Mouse (Mus musculus) embryonic facial prominence, embryonic 14.5 days (tissue): ENCODE results near the gene Lrrc74a. TPM values are rescaled to one million over a fixed set of nuclear protein-coding genes. Genes with fewer than 3 reads are reported as not detected.

Experiments
- ATAC-seq: fragments of 200-750 bp; cut with Nextera tagmentation; 2 replicates; pipeline ENCODE4 v1.8.0; 2017; ENCODE audit warnings: low read depth, moderate number of reproducible peaks, moderate TSS enrichment
- DNase-seq: peaks from one replicate; pipeline ENCODE4 v3.0.0-alpha.2; 2015; ENCODE audit warnings: low spot score
- H3K27ac ChIP-seq: fragments of 300-500 bp; sonication (generic); replicated peaks from 2 replicates; pipeline ENCODE4 v1.5.1; 2014; ENCODE audit warnings: low read depth, mild to moderate bottlenecking, low read length, moderate library complexity
- H3K27me3 ChIP-seq: fragments of 300-500 bp; sonication (generic); replicated peaks from 2 replicates; pipeline ENCODE4 v1.6.1; 2014; ENCODE audit warnings: low read length; ENCODE audit not compliant: control insufficient read depth, insufficient read depth
- H3K36me3 ChIP-seq: fragments of 300-500 bp; sonication (generic); 2 replicates; pipeline ENCODE4 v1.6.1; 2014; ENCODE audit warnings: low read length, mixed read lengths; ENCODE audit not compliant: control insufficient read depth, insufficient read depth
- H3K4me1 ChIP-seq: fragments of 300-500 bp; sonication (generic); 2 replicates; pipeline ENCODE4 v1.6.1; 2014; ENCODE audit warnings: antibody characterized with exemption, low read length; ENCODE audit not compliant: control insufficient read depth, insufficient read depth
- H3K4me2 ChIP-seq: fragments of 300-500 bp; sonication (generic); 2 replicates; pipeline ENCODE4 v1.6.1; 2014; ENCODE audit warnings: low read depth, mild to moderate bottlenecking, low read length, moderate library complexity, mixed read lengths
- H3K4me3 ChIP-seq: fragments of 300-500 bp; sonication (generic); 2 replicates; pipeline ENCODE4 v1.5.1; 2014; ENCODE audit warnings: low read depth, mild to moderate bottlenecking, low read length
- H3K9ac ChIP-seq: fragments of 300-500 bp; sonication (generic); 2 replicates; pipeline ENCODE4 v1.6.1; 2014; ENCODE audit warnings: low read depth, mild to moderate bottlenecking, low read length, moderate library complexity, mixed read lengths
- H3K9me3 ChIP-seq: fragments of 300-500 bp; sonication (generic); 2 replicates; pipeline ENCODE4 v1.6.1; 2016; ENCODE audit warnings: low read length; ENCODE audit not compliant: control insufficient read depth
- WGBS: fragments of 180-500 bp; shearing (Covaris S2); extraction: QIAGEN DNeasy Blood & Tissue Kit; methylation state at CpG from one replicate; pipeline ENCODE4 v1.1.7; 2014; 5-methylcytosine and 5-hydroxymethylcytosine counted together
- polyA plus RNA-seq: library from polyadenylated mRNA; unstranded; fragments of >200 nt; fragmentation: Nextera tagmentation; extraction: Ambion mirVana; gene quantifications from 2 replicates; pipeline ENCODE4 v1.2.1, GENCODE M21; 2014

Lrrc74a gene
- polyA plus RNA-seq, 1 experiment from 2014 or later = not detected

- 0 out of 2 replicates have a peak overlapping the region, but pooled peaks have one; percentile 30 for H3K9ac ChIP-seq
- WGBS = 28% methylated on average over 6 of the region's 6 CpGs
- H3K4me1 ChIP-seq = peaks cover 14% of the 10 kb centered on the region
- H3K27ac ChIP-seq = no peak overlapping the region; the same call in 1 of the 2 replicates
- DNase-seq (no peak), ATAC-seq (no peak)
- no peak overlapping the region for H3K4me2 ChIP-seq
- no peaks in the 10 kb centered on the region for H3K9me3 ChIP-seq
- no peak overlapping the region for H3K4me3 ChIP-seq
- H3K36me3 ChIP-seq = no peaks in the 10 kb centered on the region
- no peaks in the 10 kb centered on the region for H3K27me3 ChIP-seq
These were observed 47.6 kb downstream of the Lrrc74a start for GRCm38 (mm10) chr12:86781654-86782202.

GRCm38 (mm10) chr12:86786149-86787019 is 52.2 kb downstream of the Lrrc74a start:
- H3K9ac ChIP-seq = no peak overlapping the region
- H3K27me3 ChIP-seq = no peaks in the 10 kb centered on the region
- DNase-seq (peak; percentile 71), ATAC-seq (peak; percentile 24)
- no peak overlapping the region for H3K4me3 ChIP-seq
- H3K4me2 ChIP-seq = no peak overlapping the region
- no peaks in the 10 kb centered on the region for H3K36me3 ChIP-seq
- no peaks in the 10 kb centered on the region for H3K9me3 ChIP-seq
- peaks cover 21% of the 10 kb centered on the region for H3K4me1 ChIP-seq
- H3K27ac ChIP-seq = peak overlapping the region; percentile 50; the same call in 1 of the 2 replicates
- WGBS = 37% methylated on average over 12 of the region's 12 CpGs

- no peaks in the 10 kb centered on the region for H3K36me3 ChIP-seq
- DNase-seq (no peak), ATAC-seq (peak; percentile 50)
- no peaks in the 10 kb centered on the region for H3K9me3 ChIP-seq
- H3K4me1 ChIP-seq = peaks cover 15% of the 10 kb centered on the region
- H3K4me2 ChIP-seq = no peak overlapping the region
- H3K9ac ChIP-seq = no peak overlapping the region
- WGBS = 61% methylated on average over 4 of the region's 4 CpGs
- peak overlapping the region; percentile 22 for H3K27ac ChIP-seq
- no peaks in the 10 kb centered on the region for H3K27me3 ChIP-seq
- no peak overlapping the region for H3K4me3 ChIP-seq
These were observed 52.9 kb downstream of the Lrrc74a start for GRCm38 (mm10) chr12:86787020-86787553.

DNA sequence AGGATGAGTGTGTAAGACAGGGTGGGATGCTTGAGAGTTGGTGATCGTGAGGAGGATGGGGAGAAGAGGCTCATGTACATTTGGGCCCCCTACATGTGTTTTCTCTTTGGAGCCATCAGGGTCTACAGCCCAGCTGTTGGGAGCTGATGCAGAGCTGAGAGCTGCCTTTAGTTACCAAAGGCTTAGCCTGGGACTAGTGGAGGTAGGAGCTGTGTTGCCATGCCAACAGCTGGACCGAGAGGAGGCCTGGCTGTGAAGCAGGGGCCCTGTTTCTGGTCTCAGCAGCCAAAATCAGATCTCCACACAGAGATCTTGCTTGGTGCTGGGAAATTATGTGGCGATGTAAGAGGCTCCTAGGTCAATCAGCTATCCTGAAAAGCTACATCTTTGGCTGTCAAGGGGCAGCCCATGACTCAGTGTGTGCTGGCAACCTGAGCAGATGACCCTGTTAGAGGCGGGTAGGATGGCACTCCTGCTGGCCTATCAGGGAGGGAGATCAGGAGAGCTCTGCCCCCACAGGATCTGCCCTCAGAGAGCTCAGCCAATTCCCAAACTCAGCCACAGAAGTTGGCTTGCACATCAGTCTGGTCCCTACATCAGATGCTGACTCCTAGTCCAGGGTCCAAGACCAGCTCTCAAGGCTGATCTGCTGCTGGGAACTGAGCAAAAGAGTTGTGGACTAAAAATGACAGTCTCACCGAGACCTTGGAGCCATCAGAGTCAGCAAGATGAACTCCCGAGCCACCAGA is 56.1 kb downstream of the Lrrc74a start:
- Histone ChIP-seq H3K4me2 (no peak overlapping the region), H3K9ac (no peak overlapping the region), H3K36me3 (no peaks in the 10 kb centered on the region), H3K27me3 (no peaks in the 10 kb centered on the region), H3K27ac (0 out of 2 replicates have a peak overlapping the region, but pooled peaks have one; percentile 15), H3K9me3 (no peaks in the 10 kb centered on the region), H3K4me1 (peaks cover 15% of the 10 kb centered on the region), H3K4me3 (no peak overlapping the region)
- ATAC-seq (no peak), DNase-seq (no peak)
- WGBS = 40% methylated on average over 6 of the region's 6 CpGs

GRCm38 (mm10) chr12:86790849-86791127 is 56.6 kb downstream of the Lrrc74a start:
- Histone ChIP-seq H3K4me1 (peaks cover 15% of the 10 kb centered on the region), H3K4me2 (no peak overlapping the region), H3K27me3 (no peaks in the 10 kb centered on the region), H3K9me3 (no peaks in the 10 kb centered on the region), H3K4me3 (no peak overlapping the region), H3K27ac (0 out of 2 replicates have a peak overlapping the region, but pooled peaks have one; percentile 15), H3K9ac (no peak overlapping the region), H3K36me3 (no peaks in the 10 kb centered on the region)
- ATAC-seq = no peak
- WGBS = 18% methylated on average over 2 of the region's 2 CpGs
- peak; percentile 71 for DNase-seq

DNA sequence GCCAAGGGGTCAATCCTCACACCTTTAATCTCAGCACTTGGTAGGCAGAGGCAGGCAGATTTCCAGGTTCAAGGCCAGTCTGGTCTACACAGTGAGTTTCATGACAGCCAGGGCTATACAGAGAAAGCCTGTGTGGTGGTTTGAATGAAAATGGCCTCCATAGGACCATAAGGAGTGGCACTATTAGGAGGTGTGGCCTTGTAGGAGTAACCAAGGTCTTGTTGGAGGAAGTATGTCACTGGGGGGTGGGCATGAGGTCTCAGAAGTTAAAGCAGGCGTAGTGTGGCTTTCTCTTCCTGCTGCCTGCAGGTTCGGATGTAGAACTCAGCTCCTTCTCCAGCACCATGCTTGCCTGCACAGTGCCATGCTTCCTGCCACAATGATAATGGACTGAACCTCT is 57.8 kb downstream of the Lrrc74a start:
- H3K36me3 ChIP-seq = no peaks in the 10 kb centered on the region
- H3K9ac ChIP-seq = no peak overlapping the region
- H3K27me3 ChIP-seq = no peaks in the 10 kb centered on the region
- no peaks in the 10 kb centered on the region for H3K9me3 ChIP-seq
- H3K27ac ChIP-seq = no peak overlapping the region
- peaks cover 7% of the 10 kb centered on the region for H3K4me1 ChIP-seq
- ATAC-seq (no peak), DNase-seq (no peak)
- H3K4me2 ChIP-seq = no peak overlapping the region
- 87% methylated on average over 2 of the region's 2 CpGs for WGBS
- H3K4me3 ChIP-seq = no peak overlapping the region

DNA sequence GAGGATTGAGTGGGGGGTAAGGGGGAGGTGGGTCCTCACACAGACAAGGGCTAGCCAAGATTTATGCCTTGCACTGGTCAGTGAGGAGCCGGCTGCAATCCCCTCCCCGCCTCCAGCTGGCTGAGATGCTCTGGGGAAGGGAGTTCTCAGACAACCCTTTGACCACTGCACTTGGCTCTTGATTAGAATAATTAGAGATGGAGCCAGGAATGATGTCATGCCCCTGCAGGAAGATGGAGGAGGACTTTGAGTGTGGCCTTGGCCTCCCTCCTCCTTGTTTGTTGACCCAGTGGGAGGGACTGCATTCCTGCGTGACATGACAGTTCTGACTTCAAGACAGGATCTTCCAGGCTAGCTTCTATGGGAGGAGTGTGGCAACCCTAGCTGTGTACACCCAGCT is 59.7 kb downstream of the Lrrc74a start:
- Histone ChIP-seq H3K4me1 (peaks cover 7% of the 10 kb centered on the region), H3K9me3 (no peaks in the 10 kb centered on the region), H3K36me3 (no peaks in the 10 kb centered on the region), H3K4me3 (no peak overlapping the region), H3K9ac (no peak overlapping the region), H3K27ac (no peak overlapping the region), H3K27me3 (no peaks in the 10 kb centered on the region), H3K4me2 (no peak overlapping the region)
- DNase-seq (peak; percentile 68), ATAC-seq (no peak)
- WGBS = 55% methylated on average over 3 of the region's 3 CpGs

DNA sequence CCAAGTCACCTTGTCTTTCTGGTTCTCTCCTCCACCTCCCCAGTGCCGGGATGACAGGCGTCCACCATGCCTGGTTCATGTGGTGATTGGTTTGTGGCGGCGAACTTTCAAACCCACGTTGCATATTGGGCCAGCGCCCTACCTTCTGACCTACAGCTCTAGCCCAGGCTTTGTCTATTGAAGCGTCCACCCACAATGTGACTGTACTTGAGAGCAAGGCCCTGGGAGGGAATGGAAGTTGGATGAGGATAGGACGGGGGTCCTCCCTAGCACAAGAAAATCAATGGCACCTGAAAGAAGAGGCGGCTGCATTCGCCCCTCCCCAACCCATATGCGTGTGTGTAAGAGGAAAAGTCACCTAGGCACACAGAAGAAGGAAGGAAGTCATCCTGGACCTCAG is 60.2 kb downstream of the Lrrc74a start:
- 88% methylated on average over 11 of the region's 11 CpGs for WGBS
- no peaks in the 10 kb centered on the region for H3K27me3 ChIP-seq
- H3K4me3 ChIP-seq = no peak overlapping the region
- no peak overlapping the region for H3K4me2 ChIP-seq
- ATAC-seq (no peak), DNase-seq (no peak)
- H3K27ac ChIP-seq = no peak overlapping the region
- H3K9ac ChIP-seq = no peak overlapping the region
- H3K4me1 ChIP-seq = peaks cover 12% of the 10 kb centered on the region
- no peaks in the 10 kb centered on the region for H3K36me3 ChIP-seq
- no peaks in the 10 kb centered on the region for H3K9me3 ChIP-seq
